Mouse (Mus musculus): ENCODE results near the gene Gpbar1. TPM values are rescaled to one million over a fixed set of nuclear protein-coding genes. Genes with fewer than 3 reads are reported as not detected.

The Gpbar1 gene
- polyA plus RNA-seq, 1 experiment from 2014 or later, result 0.15 TPM

GRCm38 (mm10) chr1:74248799-74249198 is 29.6 kb upstream of the Gpbar1 start:
- no peaks in the 10 kb centered on the region for H3K27me3 ChIP-seq (replicated peaks)
- H3K9ac ChIP-seq, result no peak overlapping the region
- H3K4me3 ChIP-seq, result no peak overlapping the region
- peaks cover 30% of the 10 kb centered on the region for H3K36me3 ChIP-seq (replicated peaks)
- ATAC-seq (replicated peaks), result no peak
- 0 out of 2 replicates have a peak, but pooled peaks cover 4% of the 10 kb centered on the region for H3K4me1 ChIP-seq
- no peak overlapping the region for H3K27ac ChIP-seq
- no peak overlapping the region for H3K4me2 ChIP-seq
- H3K9me3 ChIP-seq, result no peaks in the 10 kb centered on the region
- WGBS, result 89% methylated on average over 1 of the region's 1 CpGs

GRCm38 (mm10) chr1:74249331-74249980 is 28.9 kb upstream of the Gpbar1 start:
- no peaks in the 10 kb centered on the region for H3K4me1 ChIP-seq
- H3K27ac ChIP-seq, result no peak overlapping the region
- no peak overlapping the region for H3K4me2 ChIP-seq
- H3K4me3 ChIP-seq, result no peak overlapping the region
- no peaks in the 10 kb centered on the region for H3K9me3 ChIP-seq
- no peaks in the 10 kb centered on the region for H3K27me3 ChIP-seq (replicated peaks)
- H3K9ac ChIP-seq, result no peak overlapping the region
- ATAC-seq (replicated peaks), result no peak
- H3K36me3 ChIP-seq (replicated peaks), result peaks cover 33% of the 10 kb centered on the region
- 89% methylated on average over 5 of the region's 5 CpGs for WGBS

- WGBS, result 95% methylated on average over 4 of the region's 4 CpGs
- no peaks in the 10 kb centered on the region for H3K27me3 ChIP-seq (replicated peaks)
- no peaks in the 10 kb centered on the region for H3K4me1 ChIP-seq
- H3K9ac ChIP-seq, result no peak overlapping the region
- H3K27ac ChIP-seq, result no peak overlapping the region
- ATAC-seq (replicated peaks), result no peak
- H3K36me3 ChIP-seq (replicated peaks), result peaks cover 33% of the 10 kb centered on the region
- H3K4me2 ChIP-seq, result no peak overlapping the region
- no peak overlapping the region for H3K4me3 ChIP-seq
- H3K9me3 ChIP-seq, result no peaks in the 10 kb centered on the region
These were observed 28.3 kb upstream of the Gpbar1 start for GRCm38 (mm10) chr1:74250096-74250495.

DNA sequence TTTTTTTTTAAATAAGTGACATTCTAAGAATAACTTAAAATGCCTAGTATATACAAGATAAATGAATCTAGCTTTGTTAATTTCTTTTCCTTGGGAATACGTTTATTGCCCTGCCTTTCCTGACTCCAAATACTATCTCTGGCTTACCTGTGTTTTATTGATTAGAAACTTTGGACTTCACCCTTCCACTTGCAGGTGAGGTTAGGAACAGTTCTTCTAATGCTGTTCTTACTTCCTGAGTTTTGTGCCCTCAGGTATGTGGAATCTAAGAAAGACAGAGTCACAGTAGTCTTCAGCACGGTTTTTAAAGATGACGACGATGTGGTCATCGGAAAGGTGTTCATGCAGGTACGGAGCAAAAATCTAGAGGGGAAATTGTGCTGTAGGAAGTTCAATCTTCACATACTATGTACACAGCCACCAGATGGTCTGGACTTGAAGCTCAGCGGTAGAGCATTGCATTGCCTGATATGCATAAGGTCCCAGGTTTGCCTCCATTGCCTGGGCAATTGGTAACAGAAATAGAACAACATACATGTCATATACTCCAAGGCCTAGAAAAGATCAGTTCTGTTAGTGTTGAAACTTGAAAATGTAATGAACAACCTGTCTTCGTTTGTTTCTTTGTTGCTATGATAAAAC is 22.5 kb upstream of the Gpbar1 start:
- Histone ChIP-seq H3K36me3 (replicated peaks) (peaks cover 45% of the 10 kb centered on the region), H3K9ac (no peak overlapping the region), H3K4me3 (no peak overlapping the region), H3K27ac (no peak overlapping the region), H3K4me1 (no peaks in the 10 kb centered on the region), H3K27me3 (replicated peaks) (no peaks in the 10 kb centered on the region), H3K4me2 (no peak overlapping the region), H3K9me3 (no peaks in the 10 kb centered on the region)
- WGBS, result 95% methylated on average over 8 of the region's 8 CpGs
- ATAC-seq (replicated peaks), result no peak

DNA sequence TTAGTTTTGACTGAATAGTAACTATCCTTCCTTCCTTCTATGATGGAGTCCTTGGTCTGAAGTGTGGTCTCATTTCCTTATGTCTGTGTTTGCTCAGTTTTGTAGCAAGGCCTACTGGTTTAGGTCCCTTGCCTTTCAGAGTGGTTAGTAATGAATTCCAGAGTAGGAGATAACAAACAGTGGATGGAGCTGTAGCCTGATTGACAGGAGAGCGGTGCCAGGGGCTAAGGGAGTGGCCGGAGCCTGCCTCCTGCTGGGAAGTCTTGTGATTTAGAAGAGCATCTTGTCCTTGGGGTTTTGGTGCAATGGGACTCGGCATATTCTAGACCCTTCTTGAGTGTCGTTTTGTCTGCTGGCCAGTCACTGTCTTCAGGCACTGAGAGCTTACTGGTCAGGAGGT is 21.6 kb upstream of the Gpbar1 start:
- Histone ChIP-seq H3K27me3 (replicated peaks) (no peaks in the 10 kb centered on the region), H3K9ac (no peak overlapping the region), H3K4me1 (no peaks in the 10 kb centered on the region), H3K36me3 (replicated peaks) (peaks cover 36% of the 10 kb centered on the region), H3K4me3 (no peak overlapping the region), H3K27ac (no peak overlapping the region), H3K9me3 (no peaks in the 10 kb centered on the region), H3K4me2 (no peak overlapping the region)
- 80% methylated on average over 4 of the region's 4 CpGs for WGBS
- no peak for ATAC-seq (replicated peaks)

- Histone ChIP-seq H3K27me3 (replicated peaks) (no peaks in the 10 kb centered on the region), H3K27ac (no peak overlapping the region), H3K36me3 (replicated peaks) (peaks cover 61% of the 10 kb centered on the region), H3K4me1 (no peaks in the 10 kb centered on the region), H3K9ac (no peak overlapping the region), H3K4me2 (no peak overlapping the region), H3K9me3 (no peaks in the 10 kb centered on the region), H3K4me3 (no peak overlapping the region)
- WGBS, result 96% methylated on average over 6 of the region's 6 CpGs
- no peak for ATAC-seq (replicated peaks)
These were observed 15.8 kb upstream of the Gpbar1 start for GRCm38 (mm10) chr1:74262510-74262909.

GRCm38 (mm10) chr1:74268750-74269149 is 9.6 kb upstream of the Gpbar1 start:
- Histone ChIP-seq H3K9me3 (no peaks in the 10 kb centered on the region), H3K4me2 (no peak overlapping the region), H3K4me3 (no peak overlapping the region), H3K27ac (no peak overlapping the region), H3K36me3 (replicated peaks) (peaks cover 40% of the 10 kb centered on the region), H3K9ac (no peak overlapping the region), H3K27me3 (replicated peaks) (no peaks in the 10 kb centered on the region), H3K4me1 (no peaks in the 10 kb centered on the region)
- 94% methylated on average over 8 of the region's 8 CpGs for WGBS
- no peak for ATAC-seq (replicated peaks)

DNA sequence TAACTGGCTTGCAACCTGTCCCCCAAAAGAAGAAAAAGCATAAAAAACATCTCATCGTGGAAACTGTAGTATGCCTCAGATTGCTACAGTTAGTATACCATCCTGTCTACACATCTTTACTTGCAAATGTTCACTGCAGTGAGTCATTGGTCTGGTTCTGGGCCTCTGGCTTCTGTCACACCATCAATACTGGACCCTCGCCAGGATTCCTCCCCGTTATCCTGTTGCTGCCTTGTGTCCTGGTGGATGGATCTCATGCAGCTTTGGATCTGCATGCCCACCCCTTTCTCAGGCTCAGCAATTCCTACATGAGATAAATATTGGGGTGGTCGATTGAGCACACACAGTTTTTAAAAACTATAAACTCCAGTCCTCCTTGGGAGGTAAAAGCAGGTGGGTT is 6.7 kb upstream of the Gpbar1 start:
- 86% methylated on average over 4 of the region's 4 CpGs for WGBS
- no peak overlapping the region for H3K4me2 ChIP-seq
- no peak overlapping the region for H3K4me3 ChIP-seq
- H3K27me3 ChIP-seq (replicated peaks), result no peaks in the 10 kb centered on the region
- no peak overlapping the region for H3K27ac ChIP-seq
- no peaks in the 10 kb centered on the region for H3K9me3 ChIP-seq
- no peak overlapping the region for H3K9ac ChIP-seq
- no peak for ATAC-seq (replicated peaks)
- H3K36me3 ChIP-seq (replicated peaks), result peaks cover 12% of the 10 kb centered on the region
- no peaks in the 10 kb centered on the region for H3K4me1 ChIP-seq

DNA sequence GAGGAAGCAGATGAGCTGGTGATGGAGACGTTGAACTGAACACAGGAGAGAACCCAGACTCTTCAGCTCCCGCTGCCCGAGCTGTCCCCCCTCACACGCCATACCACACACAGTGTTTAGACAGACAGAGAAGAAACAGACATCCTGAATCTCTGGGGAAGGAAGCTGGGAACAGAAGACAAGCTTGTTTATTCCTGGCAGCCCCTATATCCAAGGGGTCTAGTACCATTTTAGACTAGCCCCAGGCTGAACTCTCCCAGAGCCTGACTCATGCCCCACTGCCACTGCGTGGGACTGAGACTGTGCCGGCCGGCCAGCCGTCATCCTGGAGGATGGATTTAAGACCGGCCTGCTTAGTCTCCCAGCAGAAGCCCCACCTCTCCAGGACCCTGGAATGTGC is 3.3 kb upstream of the Gpbar1 start:
- H3K36me3 ChIP-seq (replicated peaks), result peaks cover 6% of the 10 kb centered on the region; the same call in 1 of the 2 replicates
- ATAC-seq (replicated peaks), result no peak
- H3K9ac ChIP-seq, result no peak overlapping the region
- no peak overlapping the region for H3K4me2 ChIP-seq
- 54% methylated on average over 9 of the region's 9 CpGs for WGBS
- H3K4me3 ChIP-seq, result no peak overlapping the region
- H3K27ac ChIP-seq, result no peak overlapping the region
- no peaks in the 10 kb centered on the region for H3K27me3 ChIP-seq (replicated peaks)
- no peaks in the 10 kb centered on the region for H3K9me3 ChIP-seq
- H3K4me1 ChIP-seq, result no peaks in the 10 kb centered on the region

GRCm38 (mm10) chr1:74277041-74277440 is 1.3 kb upstream of the Gpbar1 start:
- H3K36me3 ChIP-seq (replicated peaks), result peaks cover 26% of the 10 kb centered on the region
- no peak overlapping the region for H3K4me2 ChIP-seq

GRCm38 (mm10) chr1:74277883-74278537 is 340 bp upstream of the Gpbar1 start:
- Histone ChIP-seq H3K27me3 (replicated peaks) (no peaks in the 10 kb centered on the region), H3K36me3 (replicated peaks) (peaks cover 31% of the 10 kb centered on the region), H3K9me3 (no peaks in the 10 kb centered on the region), H3K4me3 (no peak overlapping the region), H3K4me1 (peaks cover 5% of the 10 kb centered on the region), H3K9ac (no peak overlapping the region), H3K4me2 (no peak overlapping the region), H3K27ac (no peak overlapping the region)
- WGBS, result 55% methylated on average over 8 of the region's 8 CpGs
- ATAC-seq (replicated peaks), result no peak

More at GRCm38 (mm10) chr1:74277041-74277440, 1.3 kb upstream of the Gpbar1 start:
- H3K4me3 ChIP-seq, result no peak overlapping the region
- no peak overlapping the region for H3K27ac ChIP-seq
- 76% methylated on average over 6 of the region's 6 CpGs for WGBS
- H3K9me3 ChIP-seq, result no peaks in the 10 kb centered on the region
- no peaks in the 10 kb centered on the region for H3K4me1 ChIP-seq
- H3K9ac ChIP-seq, result no peak overlapping the region
- no peaks in the 10 kb centered on the region for H3K27me3 ChIP-seq (replicated peaks)
- ATAC-seq (replicated peaks), result no peak

DNA sequence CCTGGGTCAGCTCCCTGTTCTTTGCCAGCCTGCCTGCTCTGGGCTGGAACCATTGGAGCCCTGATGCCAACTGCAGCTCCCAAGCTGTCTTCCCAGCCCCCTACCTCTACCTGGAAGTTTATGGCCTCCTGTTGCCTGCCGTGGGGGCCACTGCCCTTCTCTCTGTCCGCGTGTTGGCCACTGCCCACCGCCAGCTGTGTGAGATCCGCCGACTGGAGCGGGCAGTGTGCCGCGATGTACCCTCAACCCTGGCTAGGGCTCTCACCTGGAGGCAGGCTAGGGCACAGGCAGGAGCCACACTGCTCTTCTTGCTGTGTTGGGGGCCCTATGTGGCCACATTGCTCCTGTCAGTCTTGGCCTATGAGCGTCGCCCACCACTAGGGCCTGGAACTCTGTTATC is 638 bp downstream of the Gpbar1 start:
- peaks cover 15% of the 10 kb centered on the region for H3K4me1 ChIP-seq
- no peak for ATAC-seq (replicated peaks)
- H3K9ac ChIP-seq, result no peak overlapping the region
- no peak overlapping the region for H3K4me2 ChIP-seq
- H3K9me3 ChIP-seq, result no peaks in the 10 kb centered on the region
- 90% methylated on average over 11 of the region's 11 CpGs for WGBS
- H3K27me3 ChIP-seq (replicated peaks), result no peaks in the 10 kb centered on the region
- no peak overlapping the region for H3K27ac ChIP-seq
- peaks cover 31% of the 10 kb centered on the region for H3K36me3 ChIP-seq (replicated peaks)
- no peak overlapping the region for H3K4me3 ChIP-seq

All from midbrain, embryonic 15.5 days (tissue).